Mouse (Mus musculus): ENCODE results near the gene Rtn2.

DNA sequence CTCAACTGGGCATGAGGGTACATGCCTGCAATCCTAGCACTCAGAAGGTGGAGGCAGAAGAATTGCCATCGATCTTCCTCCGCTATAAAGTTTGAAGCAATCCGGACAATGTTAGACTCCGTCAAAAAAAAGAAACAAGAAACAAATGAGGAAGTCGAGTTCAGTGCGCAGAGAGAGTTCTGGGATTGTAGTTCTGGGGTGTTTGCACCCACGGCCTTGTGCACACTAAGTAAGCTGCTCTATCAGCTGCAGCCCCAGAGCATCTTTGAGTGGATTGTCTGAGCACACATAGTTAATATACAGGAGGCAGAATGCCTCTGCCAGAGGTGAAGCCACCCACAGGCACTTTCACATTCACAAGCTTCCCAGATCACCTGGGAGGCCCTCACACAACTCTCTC is 36.3 kb downstream of the Rtn2 start:
- TF ChIP-seq CTCF (IDR thresholded peaks at IDR 0.05; ENCODE audit: low read depth, low read length) (no peak), POLR2A (IDR thresholded peaks at IDR 0.05; ENCODE audit: extremely low read depth, insufficient read depth, low read length) (no peak)
